Mouse (Mus musculus) bone marrow, adult 2 months (tissue): ENCODE data around the gene Birc2.

ENCODE experiments used
- CTCF ChIP-seq: fragments of 200-500 bp; IDR thresholded peaks from 2 replicates; pipeline ENCODE4 v1.5.1; 2011; ENCODE audit warnings: low read length, control low read depth; ENCODE audit not compliant: control insufficient read depth, insufficient read depth
- POLR2A ChIP-seq: fragments of 200-500 bp; IDR thresholded peaks from 2 replicates; pipeline ENCODE4 v1.6.1; 2011; ENCODE audit warnings: low read depth, mild to moderate bottlenecking, control low read depth, low read length, borderline replicate concordance; ENCODE audit not compliant: control insufficient read depth

GRCm38 (mm10) chr9:7822758-7823157 is 14.1 kb downstream of the Birc2 start:
- TF ChIP-seq CTCF (no peak), POLR2A (no peak)
